Mouse (Mus musculus) liver, adult 2 months (tissue): ENCODE measurements around the gene Ccdc12. TPM values are rescaled to one million over a fixed set of nuclear protein-coding genes. Genes with fewer than 3 reads are reported as not detected.

Source experiments
- DNase-seq: peaks from one replicate; pipeline ENCODE4 v3.0.0-alpha.2; 2011; ENCODE audit warnings: low read depth, low spot score; ENCODE audit errors: extremely low read depth
- H3K27ac ChIP-seq: fragments of 200-500 bp; replicated peaks from 2 replicates; pipeline ENCODE4 v1.5.1; 2012; ENCODE audit warnings: low read depth, mild to moderate bottlenecking, control low read depth, inconsistent platforms, low read length; ENCODE audit not compliant: insufficient read depth
- H3K27me3 ChIP-seq: fragments of 200-500 bp; 2 replicates; pipeline ENCODE4 v1.6.1; 2012; ENCODE audit warnings: mild to moderate bottlenecking, moderate library complexity, low read length, inconsistent platforms; ENCODE audit not compliant: control insufficient read depth, insufficient read depth
- H3K36me3 ChIP-seq: fragments of 200-500 bp; 2 replicates; pipeline ENCODE4 v1.6.1; 2012; ENCODE audit warnings: low read length, inconsistent platforms; ENCODE audit not compliant: control insufficient read depth, insufficient read depth
- H3K4me1 ChIP-seq: fragments of 200-500 bp; 2 replicates; pipeline ENCODE4 v1.6.1; 2011; ENCODE audit warnings: low read length; ENCODE audit not compliant: control insufficient read depth, insufficient read depth
- H3K4me3 ChIP-seq: fragments of 200-500 bp; 2 replicates; pipeline ENCODE4 v1.5.1; 2011; ENCODE audit warnings: low read depth, mild to moderate bottlenecking, control low read depth, low read length, moderate library complexity; ENCODE audit not compliant: insufficient read depth
- H3K79me2 ChIP-seq: fragments of 200-500 bp; 2 replicates; pipeline ENCODE4 v1.6.1; 2012; ENCODE audit warnings: inconsistent platforms, mild to moderate bottlenecking, low read length, moderate library complexity; ENCODE audit not compliant: control insufficient read depth, insufficient read depth
- H3K9ac ChIP-seq: fragments of 200-500 bp; 2 replicates; pipeline ENCODE4 v1.6.1; 2012; ENCODE audit warnings: low read depth, mild to moderate bottlenecking, control low read depth, inconsistent platforms, low read length
- CTCF ChIP-seq: fragments of 200-500 bp; IDR thresholded peaks from 2 replicates; pipeline ENCODE4 v1.5.1; 2011; ENCODE audit warnings: low read depth, low read length, control low read depth
- POLR2A ChIP-seq: fragments of 200-500 bp; IDR thresholded peaks from 2 replicates; pipeline ENCODE4 v1.6.1; 2011; ENCODE audit warnings: low read length, control low read depth; ENCODE audit not compliant: insufficient read depth; ENCODE audit errors: extremely low read depth
- WGBS: fragments of 180-500 bp; shearing (Covaris S2); methylation state at CpG from one replicate; pipeline ENCODE4 v1.1.7; 2018; 5-methylcytosine and 5-hydroxymethylcytosine counted together
- polyA plus RNA-seq: library from polyadenylated mRNA; depleted of rRNA; stranded (reverse); fragments of >200 nt; gene quantifications from 2 replicates; pipeline ENCODE4 v1.2.3, GENCODE M21; 2012
- total RNA-seq: library from RNA; depleted of rRNA; stranded (reverse); fragments of >200 nt; gene quantifications from 2 replicates; pipeline ENCODE4 v1.2.3, GENCODE M21; 2014

Gene Ccdc12
- total and polyA plus RNA-seq, 2 experiments, result 29.9 to 51.4 TPM

- Histone ChIP-seq H3K9ac (no peak overlapping the region), H3K36me3 (no peaks in the 10 kb centered on the region), H3K4me1 (peaks cover 16% of the 10 kb centered on the region; the same call in 1 of the 2 replicates), H3K4me3 (no peak overlapping the region), H3K27me3 (no peaks in the 10 kb centered on the region), H3K27ac (no peak overlapping the region), H3K79me2 (peaks cover 56% of the 10 kb centered on the region)
- 56% methylated on average over 10 of the region's 10 CpGs for WGBS
- no peak for TF ChIP-seq CTCF
- no peak for TF ChIP-seq POLR2A
- DNase-seq, result no peak
Observed at GRCm38 (mm10) chr9:110673107-110673752, 16.9 kb downstream of the Ccdc12 start.

- Histone ChIP-seq H3K4me1 (peaks cover 13% of the 10 kb centered on the region; the same call in 1 of the 2 replicates), H3K4me3 (no peak overlapping the region), H3K9ac (no peak overlapping the region), H3K36me3 (no peaks in the 10 kb centered on the region), H3K27ac (no peak overlapping the region), H3K27me3 (no peaks in the 10 kb centered on the region), H3K79me2 (peaks cover 45% of the 10 kb centered on the region)
- peak; percentile 48 for DNase-seq
- no peak for TF ChIP-seq POLR2A
- TF ChIP-seq CTCF, result no peak
- WGBS, result 84% methylated on average over 8 of the region's 8 CpGs
Observed at GRCm38 (mm10) chr9:110676492-110676911, 20.2 kb downstream of the Ccdc12 start.

GRCm38 (mm10) chr9:110678886-110679285 lies 22.6 kb downstream of the Ccdc12 start:
- 79% methylated on average over 5 of the region's 5 CpGs for WGBS
- H3K27me3 ChIP-seq, result no peaks in the 10 kb centered on the region
- TF ChIP-seq CTCF, result no peak
- no peak for TF ChIP-seq POLR2A
- no peak overlapping the region for H3K4me3 ChIP-seq
- H3K9ac ChIP-seq, result no peak overlapping the region
- H3K36me3 ChIP-seq, result no peaks in the 10 kb centered on the region
- peaks cover 23% of the 10 kb centered on the region for H3K4me1 ChIP-seq
- H3K27ac ChIP-seq, result no peak overlapping the region
- DNase-seq, result no peak
- H3K79me2 ChIP-seq, result peaks cover 41% of the 10 kb centered on the region

GRCm38 (mm10) chr9:110680736-110681507 lies 24.6 kb downstream of the Ccdc12 start:
- Histone ChIP-seq H3K9ac (no peak overlapping the region), H3K27me3 (no peaks in the 10 kb centered on the region), H3K4me1 (peaks cover 22% of the 10 kb centered on the region), H3K4me3 (no peak overlapping the region), H3K36me3 (no peaks in the 10 kb centered on the region), H3K27ac (no peak overlapping the region), H3K79me2 (peaks cover 48% of the 10 kb centered on the region)
- WGBS, result 81% methylated on average over 7 of the region's 7 CpGs
- no peak for TF ChIP-seq POLR2A
- no peak for TF ChIP-seq CTCF
- DNase-seq, result no peak

- no peaks in the 10 kb centered on the region for H3K36me3 ChIP-seq
- no peaks in the 10 kb centered on the region for H3K27me3 ChIP-seq
- no peak overlapping the region for H3K9ac ChIP-seq
- TF ChIP-seq POLR2A, result no peak
- no peak for TF ChIP-seq CTCF
- no peak for DNase-seq
- H3K4me3 ChIP-seq, result no peak overlapping the region
- 75% methylated on average over 9 of the region's 9 CpGs for WGBS
- peaks cover 21% of the 10 kb centered on the region for H3K4me1 ChIP-seq
- H3K79me2 ChIP-seq, result peaks cover 44% of the 10 kb centered on the region
- no peak overlapping the region for H3K27ac ChIP-seq
Observed at GRCm38 (mm10) chr9:110681817-110682216, 25.5 kb downstream of the Ccdc12 start.
